Mouse (Mus musculus) heart, postnatal 36 days (tissue): ENCODE results near the gene Dpf1. TPM values are rescaled to one million over a fixed set of nuclear protein-coding genes. Genes with fewer than 3 reads are reported as not detected.

Source experiments
- total RNA-seq, 2 experiments: library from RNA; stranded (reverse); gene quantifications; 2 replicates each; pipeline ENCODE4 v1.2.3; 2021

Gene Dpf1
- total RNA-seq, 2 experiments from 2014 or later, result 0.44 to 0.51 TPM

Other genes with a start within 250 kb of the Dpf1 start
- gene Ryr1, start 178.8 kb upstream of the Dpf1 start, total RNA-seq, result under 1 TPM; 0.03 to 0.08 TPM
- gene Rasgrp4, start 169.1 kb upstream of the Dpf1 start, total RNA-seq, result 1 to 10 TPM; 1.4 to 1.5 TPM
- 10 to 100 TPM; 10.6 to 12.0 TPM for gene Fam98c, start 147.7 kb upstream of the Dpf1 start, total RNA-seq
- gene Ggn, start 133.7 kb upstream of the Dpf1 start, total RNA-seq, result under 1 TPM; 0.19 to 0.31 TPM
- under 1 TPM; 0.44 to 0.89 TPM for gene Spred3, start 133.5 kb upstream of the Dpf1 start, total RNA-seq
- 100 to 1,000 TPM; 130 to 132 TPM for gene Psmd8, start 123.2 kb upstream of the Dpf1 start, total RNA-seq
- gene Catsperg1, start 89.9 kb upstream of the Dpf1 start, total RNA-seq, result under 1 TPM; 0.31 to 0.51 TPM
- gene Kcnk6, start 71.4 kb upstream of the Dpf1 start, total RNA-seq, result 1 to 10 TPM; 2.8 to 3.2 TPM
- gene Yif1b, start 65.6 kb upstream of the Dpf1 start, total RNA-seq, result 10 to 100 TPM; 69.1 to 73.8 TPM
- 1 to 10 TPM; 1.9 to 2.0 TPM for gene 2200002D01Rik, start 55.5 kb upstream of the Dpf1 start, total RNA-seq
- 10 to 100 TPM; 34.8 to 44.9 TPM for gene Spint2, start 22.0 kb upstream of the Dpf1 start, total RNA-seq
- 10 to 100 TPM in 1 of 2 experiments, 1 to 10 TPM in 1; 9.6 to 10.5 TPM for gene Ppp1r14a, start 14.6 kb upstream of the Dpf1 start, total RNA-seq
- 1 to 10 TPM; 8.4 to 9.7 TPM for gene Sipa1l3, start 214.7 kb downstream of the Dpf1 start, total RNA-seq